Mouse (Mus musculus): ENCODE results near the gene Olfr1279.
"Not testable (repeated sequence)": the region's sequence is repeated elsewhere in the genome, so short reads cannot be mapped to it uniquely, and the experiment has no call there.

The Olfr1279 gene

GRCm38 (mm10) chr2:111300374-111300773 is at the start of gene Olfr1279:
TSS of gene Olfr1279 (plus strand) at chr2:111300635.
- no peak for DNase-seq (ENCODE audit: low spot score in 2 of 2)

GRCm38 (mm10) chr2:111254216-111254615 is 46.2 kb upstream of the Olfr1279 start, which contains the start of gene Olfr1276:
TSS of gene Olfr1276 (plus strand) at chr2:111254516.
- DNase-seq (ENCODE audit: low spot score in 2 of 2) = no peak

GRCm38 (mm10) chr2:111274006-111274405 is 26.4 kb upstream of the Olfr1279 start, which contains the start of gene Olfr1277:
TSS of gene Olfr1277 (minus strand) at chr2:111274106.
- DNase-seq (ENCODE audit: low spot score in 2 of 2) = no peak

GRCm38 (mm10) chr2:111289836-111290235 is 10.6 kb upstream of the Olfr1279 start, which contains the start of gene Olfr1278:
TSS of gene Olfr1278 (plus strand) at chr2:111290136.
- no peak for DNase-seq (ENCODE audit: low spot score in 2 of 2)

GRCm38 (mm10) chr2:111298541-111298940 is 1.9 kb upstream of the Olfr1279 start:
- DNase-seq (ENCODE audit: low spot score in 2 of 2) = no peak

- DNase-seq (ENCODE audit: low spot score in 2 of 2) = no peak
Measured at GRCm38 (mm10) chr2:111313717-111314116, 13.3 kb downstream of the Olfr1279 start, which contains the start of gene Olfr1280. TSS of gene Olfr1280 (plus strand) at chr2:111314017.

GRCm38 (mm10) chr2:111326220-111326619 is 25.8 kb downstream of the Olfr1279 start, which contains the start of gene Olfr1281:
TSS of gene Olfr1281 (plus strand) at chr2:111326520.
- DNase-seq (ENCODE audit: low spot score in 2 of 2) = no peak

GRCm38 (mm10) chr2:111333721-111334120 is 33.3 kb downstream of the Olfr1279 start:
- DNase-seq (ENCODE audit: low spot score in 2 of 2) = not testable (repeated sequence)

GRCm38 (mm10) chr2:111335976-111336375 is 35.5 kb downstream of the Olfr1279 start, which contains the start of gene Olfr1282:
TSS of gene Olfr1282 (minus strand) at chr2:111336076.
- DNase-seq (ENCODE audit: low spot score in 2 of 2) = no peak
